Comparison of ENCODE assay signal across 12 mouse cellular contexts in genomic region chr15:36345413-36345812, GRCm38 (mm10).
DNase-seq lines count a peak whose midpoint lies in the region; ATAC-seq lines count a peak whose summit lies in the region.
"Had no signal": no experiment of that assay in that cellular context is flagged by ENCODE, and none has a peak within 500 bp of the region (broad histone marks: within the 10 kb centered on the region; RNA-seq: fewer than 3 reads in every experiment).

No protein-coding gene starts in this region.

- H3K9me3 ChIP-seq in heart, embryonic 16.5 days (replicated peaks; ENCODE audit: control insufficient read depth, low read length) = no peaks in the 10 kb centered on the region
- H3K9me3 ChIP-seq in embryonic facial prominence, embryonic 10.5 days = no peaks in the 10 kb centered on the region
- H3K9me3 ChIP-seq: limb, embryonic 13.5 days had no signal

- no peaks in the 10 kb centered on the region for H3K27me3 ChIP-seq in heart, embryonic 16.5 days (ENCODE audit: control insufficient read depth, insufficient read depth, low read length)
- H3K27me3 ChIP-seq in embryonic facial prominence, embryonic 10.5 days (replicated peaks; ENCODE audit: low read depth, poor library complexity, severe bottlenecking) = no peaks in the 10 kb centered on the region
- H3K27me3 ChIP-seq: limb, embryonic 13.5 days had no signal

- H3K4me2 ChIP-seq in heart, embryonic 16.5 days (ENCODE audit: low read depth, low read length) = no peak overlapping the region
- H3K4me2 ChIP-seq: limb, embryonic 13.5 days had no signal

- no peak for DNase-seq in heart, adult 8-10 months (ENCODE audit: low spot score)
- peak; percentile 36 for DNase-seq in CD4-positive helper T cell, adult 2 months (ENCODE audit: low read depth, low spot score)
- peak; percentile 2 for DNase-seq in embryonic facial prominence, embryonic 10.5 days (ENCODE audit: low spot score)
- DNase-seq in lung, postnatal 36 days = peak; percentile 59
- no peak for DNase-seq in gastrocnemius, postnatal 4 days (ENCODE audit: low spot score in 2 of 2)
- DNase-seq in ovary, postnatal 10 days (ENCODE audit: low spot score) = no peak
- DNase-seq: kidney, postnatal 36 days; thymus, postnatal 25 days had no signal

- H3K4me3 ChIP-seq in heart, embryonic 16.5 days (ENCODE audit: low read length) = no peak overlapping the region
- no peak overlapping the region for H3K4me3 ChIP-seq in embryonic facial prominence, embryonic 10.5 days
- H3K4me3 ChIP-seq: limb, embryonic 13.5 days had no signal

- no peak overlapping the region for H3K9ac ChIP-seq in heart, embryonic 16.5 days (ENCODE audit: low read length)
- H3K9ac ChIP-seq: limb, embryonic 13.5 days had no signal

- peak; percentile 46 for ATAC-seq in heart, embryonic 16.5 days (replicated peaks; ENCODE audit: extremely low read depth, insufficient read depth, low FRiP score)
- ATAC-seq in erythroblast, adult 5-6 weeks (replicated peaks; ENCODE audit: low FRiP score, poor library complexity, severe bottlenecking) = no peak
- ATAC-seq: hindbrain, embryonic 16.5 days had no signal

- H3K4me1 ChIP-seq in heart, embryonic 16.5 days (ENCODE audit: control insufficient read depth, insufficient read depth, low read length) = peaks cover 16% of the 10 kb centered on the region
- no peaks in the 10 kb centered on the region for H3K4me1 ChIP-seq in embryonic facial prominence, embryonic 10.5 days

- no peaks in the 10 kb centered on the region for H3K36me3 ChIP-seq in heart, embryonic 16.5 days (ENCODE audit: control insufficient read depth, insufficient read depth)
- H3K36me3 ChIP-seq in embryonic facial prominence, embryonic 10.5 days (replicated peaks) = no peaks in the 10 kb centered on the region
- H3K36me3 ChIP-seq: limb, embryonic 13.5 days had no signal

- no peak overlapping the region for H3K27ac ChIP-seq in heart, embryonic 16.5 days (ENCODE audit: low read length)
- H3K27ac ChIP-seq in embryonic facial prominence, embryonic 10.5 days (replicated peaks) = no peak overlapping the region
- H3K27ac ChIP-seq: limb, embryonic 13.5 days had no signal

- WGBS in heart, embryonic 16.5 days = 37% methylated on average over 4 of the region's 4 CpGs
- 94% methylated on average over 4 of the region's 4 CpGs for WGBS in embryonic facial prominence, embryonic 10.5 days

Comparison
In these comparisons a context has a peak if more than half of its experiments do, and no peak if none do; other contexts are left out.
1. DNase-seq: peak in CD4-positive helper T cell, adult 2 months (single experiment), embryonic facial prominence, embryonic 10.5 days (single experiment) and lung, postnatal 36 days (single experiment); none in heart, adult 8-10 months (single experiment), gastrocnemius, postnatal 4 days (0 of 2) and ovary, postnatal 10 days (single experiment).